Mouse (Mus musculus) adipocyte (in vitro differentiated cells): Measurements from ENCODE around the gene Map3k20.

Source experiments
- DNase-seq: peaks from one replicate; pipeline ENCODE4 v3.0.0-alpha.2; 2016; ENCODE audit warnings: low spot score

The Map3k20 gene

GRCm38 (mm10) chr2:72424656-72425055 lies 139.2 kb downstream of the Map3k20 start:
- DNase-seq: peak; percentile 60

DNA sequence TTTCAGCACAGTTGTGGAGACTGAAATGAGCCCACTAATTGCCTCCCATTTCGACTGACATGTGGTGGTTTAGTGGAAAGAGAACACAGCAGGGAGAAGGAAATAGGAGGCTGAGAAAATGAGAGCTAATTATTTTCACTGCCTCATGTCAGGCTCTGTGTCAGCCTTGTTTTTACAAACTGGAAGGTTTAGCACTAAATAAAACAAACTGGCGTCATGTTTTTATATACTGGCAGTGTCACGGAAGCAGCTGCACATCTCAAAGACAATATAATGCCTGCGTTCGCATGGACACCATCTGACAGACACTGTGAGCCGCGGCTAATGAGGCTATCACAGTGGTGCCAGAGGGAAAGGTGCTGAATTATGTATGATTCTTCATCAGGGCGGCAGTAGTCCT lies 141.3 kb downstream of the Map3k20 start:
- DNase-seq: no peak

- no peak for DNase-seq
Observed at GRCm38 (mm10) chr2:72427288-72427687, 141.9 kb downstream of the Map3k20 start.

GRCm38 (mm10) chr2:72438941-72439533 lies 153.6 kb downstream of the Map3k20 start:
- peak; percentile 57 for DNase-seq

DNA sequence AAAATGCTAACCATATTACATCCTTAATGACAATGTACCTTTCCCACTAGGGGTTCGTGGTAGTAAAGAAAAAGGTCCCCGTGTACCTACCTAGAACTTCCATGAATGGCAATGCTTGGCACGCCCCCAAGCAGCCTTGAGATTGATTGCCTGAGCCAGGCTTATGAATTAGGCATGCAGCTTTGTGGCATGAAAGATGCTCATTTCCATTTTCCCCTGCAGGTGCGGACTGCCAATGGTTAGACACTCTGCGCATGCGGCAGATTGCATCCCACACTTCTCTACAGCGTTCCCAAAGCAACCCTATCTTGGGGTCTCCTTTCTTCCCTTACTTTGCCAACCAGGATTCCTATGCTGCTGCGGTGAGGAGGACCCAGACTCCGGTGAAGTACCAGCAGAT lies 155.6 kb downstream of the Map3k20 start:
- DNase-seq: no peak

DNA sequence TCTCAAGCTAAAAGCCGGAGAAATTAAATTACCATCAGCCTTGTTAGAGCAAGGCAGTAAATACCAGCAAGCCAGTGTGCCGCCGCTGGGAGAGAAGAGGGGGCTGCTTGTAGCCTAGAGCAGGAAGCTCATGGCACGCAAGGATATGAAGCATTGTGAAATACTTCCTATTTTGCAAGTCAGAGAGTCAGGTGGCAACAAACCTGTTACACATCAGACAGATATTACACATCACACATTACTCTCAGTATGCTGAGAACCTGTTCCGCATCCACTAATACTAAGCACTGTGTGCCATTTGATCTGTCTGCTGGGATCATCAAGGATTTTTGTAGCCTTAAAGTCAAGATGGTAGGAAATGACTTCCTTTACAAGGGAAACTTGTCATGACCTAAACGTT lies 157.4 kb downstream of the Map3k20 start:
- DNase-seq: no peak

- no peak for DNase-seq
Observed at GRCm38 (mm10) chr2:72443960-72444359, 158.5 kb downstream of the Map3k20 start.

DNA sequence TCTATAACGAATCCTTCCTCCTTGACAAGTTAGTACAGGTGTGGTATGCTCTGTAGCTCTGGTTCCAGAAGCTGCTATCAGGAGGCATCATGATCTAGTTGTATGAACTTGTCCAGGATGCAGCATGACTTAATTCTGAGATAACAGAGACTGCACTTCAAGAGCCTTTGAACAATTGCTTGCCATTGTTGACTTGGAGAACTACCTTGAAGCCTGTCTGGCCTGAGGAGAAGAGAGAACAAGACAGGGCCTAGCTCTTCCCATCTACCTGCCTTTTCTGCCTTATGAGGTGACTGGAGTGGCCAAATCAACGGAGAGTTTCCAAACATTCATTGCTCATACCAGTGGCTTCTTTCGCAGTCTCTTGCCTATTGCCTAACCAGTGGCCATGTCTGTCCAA lies 160.7 kb downstream of the Map3k20 start:
- no peak for DNase-seq

GRCm38 (mm10) chr2:72446615-72447014 lies 161.2 kb downstream of the Map3k20 start:
- DNase-seq: peak; percentile 38

DNA sequence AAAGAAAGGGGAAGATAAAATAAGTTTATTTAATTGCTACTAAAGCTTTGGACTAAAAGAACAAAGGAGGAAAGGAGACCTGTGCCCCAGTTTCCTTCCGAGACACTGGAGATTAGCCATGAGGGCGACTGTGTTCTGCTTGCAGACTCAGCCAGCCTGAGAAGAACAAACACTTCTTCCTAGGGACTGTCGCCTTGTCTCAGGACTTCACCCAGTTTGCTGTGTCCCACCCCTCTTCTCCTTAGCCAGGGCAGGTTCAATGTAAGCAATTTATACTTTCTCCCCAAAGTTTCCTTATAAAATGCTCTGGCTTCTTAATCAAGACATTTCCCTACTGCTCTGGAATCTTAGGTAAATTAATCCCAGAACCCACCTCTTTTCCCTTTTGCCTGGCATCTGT lies 168.1 kb downstream of the Map3k20 start:
- peak; percentile 41 for DNase-seq

- no peak for DNase-seq
Observed at GRCm38 (mm10) chr2:72456189-72456588, 170.8 kb downstream of the Map3k20 start.

DNA sequence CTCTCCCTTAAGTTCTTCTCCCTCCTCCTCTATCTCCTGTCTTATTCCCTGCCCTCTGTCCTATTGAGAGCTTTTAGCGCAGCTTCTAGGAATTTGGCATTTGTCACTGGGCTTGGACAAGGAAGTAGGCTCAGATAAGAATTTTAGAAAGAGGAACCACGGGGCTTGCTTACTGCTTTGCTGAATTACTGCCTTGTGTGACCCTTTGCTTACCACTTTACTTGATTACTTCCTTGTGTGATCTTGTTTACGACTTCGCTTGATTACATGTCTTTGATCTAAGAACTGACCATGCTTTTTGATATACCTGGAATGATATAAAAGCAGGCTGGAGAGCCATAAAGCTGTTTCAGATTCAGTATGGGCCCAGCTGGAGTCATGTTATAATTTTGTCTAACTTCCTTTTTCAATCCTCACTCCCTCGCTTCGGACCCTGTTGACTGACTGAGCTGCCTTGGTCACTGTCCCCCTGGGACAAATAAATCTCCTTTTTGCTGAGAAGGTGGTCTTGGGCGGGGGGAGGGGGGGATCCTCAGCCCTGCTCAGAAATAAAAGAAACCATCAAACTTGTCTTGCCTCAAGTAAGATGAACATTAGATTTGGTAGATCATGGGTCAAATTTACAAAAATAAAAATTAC lies 179.1 kb downstream of the Map3k20 start:
- peak; percentile 54 for DNase-seq

GRCm38 (mm10) chr2:72467604-72468003 lies 182.2 kb downstream of the Map3k20 start:
- DNase-seq: no peak

DNA sequence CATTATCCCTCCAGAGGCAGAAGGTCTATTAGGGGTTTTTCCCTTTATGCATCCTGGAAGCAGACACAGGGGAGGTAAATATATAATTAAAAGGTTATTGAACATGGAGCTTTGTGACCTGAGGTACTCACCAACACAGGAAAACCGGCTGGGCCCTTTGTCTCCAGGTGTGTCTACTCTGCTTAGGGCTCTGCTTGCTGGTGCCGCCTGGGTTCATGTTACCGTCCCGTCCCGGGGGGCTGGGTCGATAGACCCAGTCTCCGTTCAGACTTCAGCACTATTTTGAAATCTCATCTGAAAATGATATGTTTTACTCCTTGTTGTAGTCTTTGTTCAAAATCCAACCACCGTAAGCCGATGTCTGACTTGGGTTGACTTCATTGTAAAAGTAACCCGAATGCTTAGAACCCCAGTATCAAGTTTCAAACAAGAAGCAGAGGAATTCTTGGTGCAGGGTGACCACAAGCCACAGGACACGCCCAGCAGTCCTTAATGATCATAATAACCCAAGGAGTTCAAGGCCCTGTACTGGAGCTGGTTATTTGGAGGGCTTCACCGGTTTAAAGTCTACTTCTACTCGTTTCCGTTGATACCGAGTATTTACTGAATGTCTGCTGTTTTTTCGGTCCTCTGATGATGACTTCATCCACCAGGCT lies 186.1 kb downstream of the Map3k20 start:
- DNase-seq: no peak

DNA sequence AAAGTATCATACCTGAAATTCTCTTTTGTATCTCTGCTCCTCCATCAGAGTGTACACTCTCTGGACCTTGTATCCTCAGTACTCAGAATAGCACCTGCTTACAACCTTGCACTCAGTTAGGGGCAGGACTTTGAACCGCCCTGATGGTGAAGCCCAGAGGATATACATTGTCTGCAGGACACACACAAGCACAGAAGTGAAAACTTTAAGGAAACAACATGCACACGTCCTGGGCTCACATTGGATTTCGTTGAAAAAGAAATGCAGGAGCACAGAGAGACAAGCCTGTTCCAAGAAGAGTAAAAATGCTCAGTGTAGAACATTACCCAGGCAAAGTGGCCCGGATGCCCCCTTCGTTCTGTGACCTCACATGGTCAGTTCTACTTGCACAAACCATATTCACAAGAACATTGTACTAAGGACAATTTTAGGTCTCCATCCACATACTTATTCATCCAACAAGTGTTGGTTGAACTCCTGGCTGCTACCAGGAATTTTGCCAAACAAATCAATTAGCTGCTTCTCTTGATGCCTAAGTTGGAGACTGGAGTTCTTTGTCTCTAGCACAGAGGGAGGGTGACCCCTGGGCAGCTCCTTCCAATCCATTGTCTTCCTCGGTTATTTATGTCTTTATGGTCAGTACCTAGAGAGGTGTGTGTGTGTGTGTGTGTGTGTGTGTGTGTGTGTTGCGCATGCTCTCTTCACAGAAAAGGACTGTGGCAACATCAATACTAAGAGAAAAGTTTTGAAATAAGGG lies 189.3 kb downstream of the Map3k20 start:
- no peak for DNase-seq

DNA sequence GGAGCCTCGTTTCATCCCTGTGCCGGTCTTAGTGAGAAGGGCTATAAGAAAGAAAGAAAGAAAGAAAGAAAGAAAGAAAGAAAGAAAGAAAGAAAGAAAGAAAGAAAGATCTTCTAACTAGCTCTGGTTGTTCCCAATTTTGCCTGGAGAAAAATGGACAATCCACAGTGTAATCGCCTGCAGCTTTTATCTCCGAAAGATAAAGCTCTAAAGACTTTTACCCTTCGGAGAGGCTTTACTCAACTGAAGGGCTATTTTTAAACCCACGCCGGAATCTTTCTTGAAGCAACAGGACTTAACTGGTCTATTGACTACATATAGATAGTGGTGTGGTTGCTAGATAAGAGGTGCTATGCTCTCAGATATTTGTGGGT lies 190.0 kb downstream of the Map3k20 start:
- DNase-seq: no peak

- peak; percentile 72 for DNase-seq
Observed at GRCm38 (mm10) chr2:72475797-72476485, 190.5 kb downstream of the Map3k20 start, which contains the start of gene Cdca7. Cdca7 (plus strand) TSS chr2:72476159.

DNA sequence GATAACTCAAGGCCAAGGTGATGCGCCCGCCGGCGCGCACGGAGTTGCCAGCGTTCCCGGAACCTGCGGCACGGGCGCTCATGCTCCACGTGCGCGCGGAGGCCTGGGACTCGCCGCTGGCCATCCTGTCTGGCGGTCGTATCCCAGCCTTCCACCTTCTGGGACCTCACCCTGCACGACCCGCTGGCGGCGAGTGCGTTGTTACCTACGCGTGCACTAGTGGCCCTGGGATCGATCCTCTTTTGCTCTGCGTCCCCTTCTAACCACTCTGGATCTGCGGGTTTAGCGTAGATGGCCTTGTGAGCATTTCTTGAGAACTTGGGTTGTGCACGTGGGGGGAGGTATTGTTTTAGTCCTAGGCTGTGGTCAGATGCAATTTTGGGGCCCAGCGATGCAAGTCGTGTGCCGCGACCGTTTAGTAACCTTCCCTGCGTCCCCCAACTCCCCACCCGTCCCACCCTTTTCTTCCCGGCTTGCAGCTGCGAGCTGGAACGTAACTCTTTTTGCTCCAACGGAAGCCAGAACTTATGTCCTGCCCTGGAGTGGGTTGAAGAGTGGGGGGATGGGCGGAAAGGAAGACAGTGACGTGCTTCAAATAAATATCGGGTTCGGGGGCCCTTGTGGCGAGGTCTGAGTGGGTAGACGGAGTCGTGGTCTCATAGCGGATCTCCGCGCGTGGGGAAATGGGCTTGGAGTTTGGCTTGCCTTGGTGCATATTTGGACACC lies 191.2 kb downstream of the Map3k20 start:
- peak; percentile 35 for DNase-seq

DNA sequence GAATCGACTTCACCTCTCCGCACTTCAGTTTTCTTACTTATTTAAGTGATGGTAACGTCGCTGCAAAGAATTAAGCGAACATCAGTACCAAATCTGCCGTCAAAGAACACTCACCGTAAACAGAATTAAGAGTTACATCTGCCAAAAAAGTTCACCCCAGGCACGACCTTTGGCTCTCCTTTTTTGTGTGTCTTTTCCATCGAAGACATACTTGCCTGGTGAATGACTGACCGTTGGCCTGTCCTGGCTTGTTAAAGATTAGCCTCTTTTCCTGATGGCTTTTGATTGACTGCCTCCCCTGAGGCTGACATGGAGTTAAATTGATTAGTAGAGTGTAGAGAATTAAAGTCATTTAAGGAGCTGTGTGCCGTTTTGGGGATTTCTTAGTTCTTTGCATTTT lies 191.8 kb downstream of the Map3k20 start:
- no peak for DNase-seq

DNA sequence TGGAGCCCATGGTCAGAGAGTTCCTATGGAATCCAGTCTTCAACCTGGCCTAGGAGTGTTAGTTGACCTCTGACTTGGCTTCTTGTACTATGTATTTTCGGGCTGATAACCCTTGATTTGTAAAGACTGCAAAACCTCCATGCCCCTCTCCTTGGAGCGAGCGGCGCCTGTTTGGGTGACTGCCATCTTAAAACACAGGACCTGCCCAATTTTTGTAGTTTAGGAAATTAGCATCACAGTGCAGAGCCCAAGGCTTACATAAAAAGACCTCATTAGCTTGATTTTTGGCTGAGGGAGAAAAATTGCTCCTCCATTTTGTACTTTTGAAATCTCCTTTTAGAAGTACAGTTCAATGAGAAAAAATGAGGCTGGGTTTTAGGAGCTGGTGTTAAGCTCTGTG lies 192.7 kb downstream of the Map3k20 start:
- no peak for DNase-seq

DNA sequence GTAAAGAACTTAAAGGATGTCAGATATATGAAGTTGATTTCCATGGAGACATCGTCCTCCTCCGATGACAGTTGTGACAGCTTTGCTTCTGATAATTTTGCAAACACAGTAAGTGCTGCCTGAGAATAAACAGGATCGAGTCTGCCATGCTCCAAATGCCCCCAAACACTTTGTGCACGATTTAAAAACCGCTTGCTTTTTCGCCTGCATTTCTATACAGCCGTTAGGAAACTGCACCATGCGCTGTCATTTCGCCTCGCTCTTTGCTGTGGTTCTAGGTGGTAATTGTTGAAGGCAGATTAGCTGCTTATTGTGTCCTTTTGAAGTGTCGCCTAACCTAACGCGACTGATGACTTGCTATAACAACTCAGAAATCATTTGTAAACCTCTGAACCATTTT lies 193.5 kb downstream of the Map3k20 start:
- DNase-seq: no peak

GRCm38 (mm10) chr2:72479818-72480217 lies 194.4 kb downstream of the Map3k20 start:
- no peak for DNase-seq
